Mouse (Mus musculus) small intestine, adult 2 months (tissue): ENCODE measurements around the gene Mphosph9.

Experiments
- CTCF ChIP-seq: fragments of 200-500 bp; IDR thresholded peaks from 2 replicates; pipeline ENCODE4 v1.5.1; 2012; ENCODE audit warnings: low read depth, mild to moderate bottlenecking, control low read depth, inconsistent platforms, low read length, moderate library complexity, mixed read lengths; ENCODE audit not compliant: insufficient replicate concordance, insufficient read length; ENCODE audit errors: extremely low read depth
- POLR2A ChIP-seq: fragments of 200-500 bp; IDR thresholded peaks from 2 replicates; pipeline ENCODE4 v1.6.1; 2012; ENCODE audit warnings: low read depth, mild to moderate bottlenecking, control low read depth, inconsistent platforms, low read length, moderate library complexity

GRCm38 (mm10) chr5:124220551-124220950 lies 107.2 kb downstream of the Mphosph9 start:
- no peak for TF ChIP-seq POLR2A
- no peak for TF ChIP-seq CTCF
